Mouse (Mus musculus): Measurements from ENCODE around the gene Coq5. TPM values are rescaled to one million over a fixed set of nuclear protein-coding genes. Genes with fewer than 3 reads are reported as not detected.

The Coq5 gene
- polyA plus RNA-seq (2015; fragmentation: Nextera tagmentation; extraction: Ambion mirVana), result 59.4 and 61.3 TPM in 2 replicates

DNA sequence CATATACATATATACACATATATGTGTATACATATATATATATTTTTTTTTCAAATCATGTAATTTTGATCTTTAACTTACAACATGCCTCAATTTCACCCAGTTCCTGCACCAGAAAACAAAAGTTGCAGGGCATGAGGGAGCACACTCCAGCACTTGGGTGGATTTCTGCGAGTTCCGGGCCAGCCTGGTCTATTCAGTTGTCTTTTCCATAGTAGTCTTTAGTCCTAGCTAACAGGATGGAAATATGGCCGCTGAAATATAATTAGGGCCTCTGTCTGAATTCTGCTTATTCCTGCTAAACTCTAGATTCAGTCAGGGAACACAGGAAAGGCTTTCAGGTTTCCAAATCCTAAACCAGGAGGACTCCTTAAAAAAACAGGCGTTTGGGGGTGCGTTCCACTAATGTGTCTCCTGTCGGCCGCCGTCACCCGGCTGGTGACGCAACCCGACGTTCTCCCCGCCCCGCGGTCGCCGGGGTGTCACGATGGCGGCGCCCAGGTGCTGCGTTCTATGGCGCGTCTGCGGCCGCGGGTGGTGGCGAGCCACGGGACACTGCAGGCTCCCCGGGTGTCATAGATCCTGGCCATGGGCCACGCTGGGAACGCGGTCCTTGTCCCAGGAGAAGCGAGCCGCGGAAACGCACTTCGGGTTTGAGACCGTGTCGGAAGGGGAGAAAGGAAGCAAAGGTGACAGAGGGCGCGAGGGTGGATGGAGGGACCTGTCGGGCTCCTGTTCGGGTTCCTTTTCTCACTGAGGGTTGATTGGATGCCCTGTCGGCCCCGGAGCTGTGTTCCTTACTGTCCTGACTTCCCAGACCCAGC is at the start of gene Coq5:
TSS of gene Coq5 (plus strand) at position 441 of the 824 bp plus-strand sequence.
- peak within 1 kb of the TSS; percentile 69 for H3K4me3 ChIP-seq
- H3K9ac ChIP-seq (replicated peaks), result peak within 1 kb of the TSS; percentile 69
- no peaks in the 10 kb centered on the region for H3K27me3 ChIP-seq
- no peaks in the 10 kb centered on the region for H3K9me3 ChIP-seq
- 3% methylated on average over 45 of the region's 45 CpGs for WGBS
- peaks cover 11% of the 10 kb centered on the region for H3K36me3 ChIP-seq
- peak within 1 kb of the TSS; percentile 41 for H3K27ac ChIP-seq (replicated peaks)
- ATAC-seq (replicated peaks), result peak; percentile 84
- peaks cover 8% of the 10 kb centered on the region for H3K4me1 ChIP-seq
- H3K4me2 ChIP-seq (replicated peaks), result peak within 1 kb of the TSS; percentile 64

DNA sequence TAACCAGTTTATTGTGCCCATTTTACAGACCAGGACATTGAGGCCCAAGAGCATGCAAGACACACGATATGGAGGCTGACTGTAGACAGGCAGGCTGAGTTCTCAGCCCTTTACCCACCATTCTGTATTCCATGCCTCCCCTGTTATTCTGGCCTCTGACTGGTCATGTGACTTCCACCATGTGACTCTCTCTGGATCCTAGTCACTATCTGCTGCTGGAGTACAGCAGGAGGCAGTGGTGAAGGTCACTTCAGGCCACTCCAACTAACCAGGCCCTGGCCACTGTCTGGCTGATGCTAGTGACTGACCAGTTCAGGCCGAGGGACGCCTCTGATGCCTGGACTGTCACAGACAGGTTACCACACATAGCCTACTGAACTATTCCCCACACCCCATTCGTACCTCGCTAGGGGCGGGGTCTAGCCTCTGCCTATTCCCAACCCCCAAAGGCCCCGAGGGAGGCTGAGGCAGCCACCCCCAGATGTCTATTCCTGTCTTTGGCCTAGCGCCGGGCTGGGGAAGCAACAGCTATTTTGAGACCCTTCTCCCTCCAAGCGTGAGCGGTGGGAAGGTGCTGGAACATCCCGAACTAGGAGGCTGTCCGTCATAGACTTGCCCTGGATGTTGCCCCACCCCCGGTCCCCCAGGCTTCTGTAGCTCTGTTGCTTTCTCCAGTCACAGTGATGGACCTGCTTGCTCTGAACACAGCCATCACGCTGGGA is 48.5 kb upstream of the Coq5 start:
- 54% methylated on average over 15 of the region's 15 CpGs for WGBS
- H3K9me3 ChIP-seq, result no peaks in the 10 kb centered on the region
- ATAC-seq (replicated peaks), result no peak
- H3K27me3 ChIP-seq, result no peaks in the 10 kb centered on the region; the same call in 1 of the 2 replicates
- no peak overlapping the region for H3K4me3 ChIP-seq
- no peak overlapping the region for H3K9ac ChIP-seq (replicated peaks)
- no peak overlapping the region for H3K4me2 ChIP-seq (replicated peaks)
- H3K27ac ChIP-seq (replicated peaks), result no peak overlapping the region
- H3K36me3 ChIP-seq, result no peaks in the 10 kb centered on the region
- peaks cover 11% of the 10 kb centered on the region for H3K4me1 ChIP-seq

DNA sequence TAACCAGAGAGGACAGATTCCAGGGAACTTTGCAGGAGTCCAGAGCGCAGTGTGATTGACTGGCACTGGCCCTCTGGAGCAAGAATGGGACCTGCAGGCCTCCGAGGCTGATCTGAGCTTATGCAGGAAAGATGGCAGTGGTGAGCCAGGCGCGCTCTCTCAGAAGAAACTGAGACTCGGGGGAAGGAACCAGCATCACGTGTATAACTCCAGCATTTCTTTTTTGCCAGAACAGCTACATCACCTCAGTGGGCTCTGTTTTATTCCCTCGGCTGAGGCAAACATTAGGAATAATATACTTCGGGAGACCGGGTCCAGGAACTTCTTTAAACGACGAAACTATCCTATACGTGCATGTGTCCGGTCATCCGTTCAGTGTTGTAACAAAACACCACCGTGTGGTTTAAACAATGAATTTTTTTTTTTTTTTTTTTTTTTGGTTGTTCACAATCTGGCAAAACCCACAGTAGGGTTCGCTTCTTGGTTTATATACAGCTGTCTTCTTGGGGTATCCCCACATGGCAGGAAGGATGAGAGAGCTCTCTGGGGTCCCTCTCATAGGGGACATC is 47.8 kb upstream of the Coq5 start:
- Histone ChIP-seq H3K27me3 (no peaks in the 10 kb centered on the region; the same call in 1 of the 2 replicates), H3K9me3 (no peaks in the 10 kb centered on the region), H3K4me3 (no peak overlapping the region), H3K27ac (replicated peaks) (no peak overlapping the region), H3K4me2 (replicated peaks) (no peak overlapping the region), H3K9ac (replicated peaks) (no peak overlapping the region), H3K36me3 (no peaks in the 10 kb centered on the region), H3K4me1 (peaks cover 13% of the 10 kb centered on the region)
- 39% methylated on average over 16 of the region's 16 CpGs for WGBS
- ATAC-seq (replicated peaks), result no peak

DNA sequence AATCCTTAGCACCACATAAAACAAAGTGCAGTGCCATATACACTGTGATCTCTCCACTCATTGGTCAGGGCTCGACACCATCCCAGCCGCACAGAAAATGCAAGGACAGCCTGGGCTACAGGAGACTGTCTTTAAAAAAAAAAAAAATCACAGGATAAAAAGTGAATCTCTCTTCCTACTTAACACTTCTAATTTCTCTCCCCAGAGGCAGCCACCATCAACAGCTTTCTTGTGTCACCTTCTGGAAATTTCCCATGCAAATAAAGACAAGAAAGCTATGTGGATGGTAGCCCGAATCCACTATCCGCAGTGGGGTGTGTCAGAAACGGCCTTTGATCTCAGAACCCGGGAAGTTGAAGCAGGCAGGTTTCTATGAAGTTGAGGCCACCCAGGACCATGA is 47.0 kb upstream of the Coq5 start:
- H3K27ac ChIP-seq (replicated peaks), result no peak overlapping the region
- H3K4me2 ChIP-seq (replicated peaks), result no peak overlapping the region
- no peak overlapping the region for H3K4me3 ChIP-seq
- H3K27me3 ChIP-seq, result no peaks in the 10 kb centered on the region; the same call in 1 of the 2 replicates
- WGBS, result 74% methylated on average over 6 of the region's 6 CpGs
- no peaks in the 10 kb centered on the region for H3K36me3 ChIP-seq
- H3K9ac ChIP-seq (replicated peaks), result no peak overlapping the region
- H3K9me3 ChIP-seq, result no peaks in the 10 kb centered on the region
- H3K4me1 ChIP-seq, result peaks cover 15% of the 10 kb centered on the region
- no peak for ATAC-seq (replicated peaks)

DNA sequence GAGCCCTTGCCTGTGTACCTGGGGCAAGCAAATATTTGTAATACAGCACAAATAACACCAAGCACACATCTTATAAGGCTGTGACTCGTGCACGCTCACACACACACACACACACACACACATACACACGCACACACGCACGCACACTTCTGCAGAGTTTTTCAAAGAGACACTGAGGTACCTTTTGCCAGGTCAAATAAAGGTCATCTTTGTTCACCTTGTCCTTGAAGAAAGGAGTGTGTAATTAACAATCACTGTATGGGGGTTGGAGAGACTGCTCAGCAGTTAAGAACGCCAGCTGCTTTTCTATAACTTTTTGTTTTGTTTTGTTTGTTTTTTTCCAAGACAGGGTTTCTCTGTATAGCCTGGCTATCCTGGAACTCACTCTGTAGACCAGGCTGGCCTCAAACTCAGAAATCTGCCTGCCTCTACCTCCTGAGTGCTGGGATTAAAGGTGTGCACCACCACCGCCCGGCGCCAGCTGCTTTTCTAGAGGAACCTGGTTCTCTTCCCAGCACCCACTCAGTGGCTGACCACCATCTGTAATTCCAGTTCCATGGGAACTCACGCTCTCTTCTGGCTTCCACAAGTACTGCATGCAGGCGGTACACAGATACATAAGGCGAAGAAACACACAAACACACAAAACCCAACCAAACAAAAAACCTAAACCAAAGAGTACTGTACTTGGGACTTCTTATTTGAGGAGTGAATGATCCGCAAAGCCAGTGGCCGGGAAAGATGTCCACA is 46.3 kb upstream of the Coq5 start:
- peaks cover 18% of the 10 kb centered on the region for H3K4me1 ChIP-seq
- H3K4me2 ChIP-seq (replicated peaks), result no peak overlapping the region
- no peaks in the 10 kb centered on the region; the same call in 1 of the 2 replicates for H3K27me3 ChIP-seq
- H3K9me3 ChIP-seq, result no peaks in the 10 kb centered on the region
- H3K27ac ChIP-seq (replicated peaks), result no peak overlapping the region
- no peak for ATAC-seq (replicated peaks)
- no peak overlapping the region for H3K9ac ChIP-seq (replicated peaks)
- no peaks in the 10 kb centered on the region for H3K36me3 ChIP-seq
- no peak overlapping the region for H3K4me3 ChIP-seq
- 90% methylated on average over 14 of the region's 14 CpGs for WGBS

DNA sequence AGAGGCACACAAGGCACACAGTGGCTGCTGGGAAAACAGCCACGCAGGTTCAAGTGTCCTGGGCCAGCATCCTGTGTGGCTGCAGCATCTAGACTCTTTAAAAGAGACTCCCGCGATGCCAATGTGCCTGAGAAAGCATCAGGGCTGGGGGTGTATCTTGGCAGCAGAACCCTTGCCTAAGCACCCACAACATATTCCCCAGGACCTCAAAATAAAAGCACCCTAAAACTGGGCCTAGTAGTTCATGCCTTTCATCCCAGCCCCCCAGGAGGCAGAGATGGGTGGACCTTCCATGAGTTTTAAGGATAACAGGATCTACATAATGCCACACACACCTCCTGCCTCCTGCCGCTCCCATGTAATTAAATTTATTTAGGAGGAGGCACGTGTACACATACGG is 44.9 kb upstream of the Coq5 start:
- H3K4me1 ChIP-seq, result peaks cover 27% of the 10 kb centered on the region

DNA sequence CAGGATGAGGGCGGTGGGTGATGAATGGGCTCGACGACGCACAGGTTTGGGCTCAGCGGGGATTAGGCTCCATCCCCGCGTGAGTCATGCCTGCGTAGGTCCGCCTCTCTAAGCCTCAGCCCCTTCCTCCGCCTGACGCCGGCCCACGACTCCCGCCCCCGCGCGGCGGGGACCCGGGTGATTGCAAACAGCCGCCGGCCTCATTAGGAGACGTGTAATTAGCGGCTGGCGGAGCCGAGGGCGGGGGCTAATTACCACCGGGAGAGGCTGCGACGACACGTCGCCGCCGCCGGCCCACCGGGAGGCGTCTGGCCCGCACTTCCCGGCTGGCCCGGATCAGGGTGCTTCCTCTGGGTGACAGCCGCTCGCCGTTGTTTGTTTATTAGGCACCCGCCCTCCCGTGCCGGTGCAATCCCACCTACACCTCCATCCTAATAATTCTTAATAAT is 44.1 kb upstream of the Coq5 start:
- peak overlapping the region; percentile 77 for H3K4me2 ChIP-seq (replicated peaks)
- peaks cover 27% of the 10 kb centered on the region for H3K4me1 ChIP-seq
- peak overlapping the region; percentile 74 for H3K27ac ChIP-seq (replicated peaks)
- under 1% methylated on average over 44 of the region's 45 CpGs for WGBS
- ATAC-seq (replicated peaks), result peak; percentile 58
- H3K4me3 ChIP-seq, result peak overlapping the region; percentile 53
- H3K9me3 ChIP-seq, result no peaks in the 10 kb centered on the region
- H3K9ac ChIP-seq (replicated peaks), result peak overlapping the region; percentile 67
- H3K27me3 ChIP-seq, result no peaks in the 10 kb centered on the region; the same call in 1 of the 2 replicates
- peaks cover 8% of the 10 kb centered on the region for H3K36me3 ChIP-seq

More for the DNA sequence above, 44.9 kb upstream of the Coq5 start:
- Histone ChIP-seq H3K4me3 (no peak overlapping the region), H3K27ac (replicated peaks) (no peak overlapping the region), H3K9ac (replicated peaks) (no peak overlapping the region), H3K27me3 (no peaks in the 10 kb centered on the region; the same call in 1 of the 2 replicates), H3K36me3 (no peaks in the 10 kb centered on the region), H3K4me2 (replicated peaks) (no peak overlapping the region), H3K9me3 (no peaks in the 10 kb centered on the region)
- 44% methylated on average over 6 of the region's 6 CpGs for WGBS
- ATAC-seq (replicated peaks), result no peak

DNA sequence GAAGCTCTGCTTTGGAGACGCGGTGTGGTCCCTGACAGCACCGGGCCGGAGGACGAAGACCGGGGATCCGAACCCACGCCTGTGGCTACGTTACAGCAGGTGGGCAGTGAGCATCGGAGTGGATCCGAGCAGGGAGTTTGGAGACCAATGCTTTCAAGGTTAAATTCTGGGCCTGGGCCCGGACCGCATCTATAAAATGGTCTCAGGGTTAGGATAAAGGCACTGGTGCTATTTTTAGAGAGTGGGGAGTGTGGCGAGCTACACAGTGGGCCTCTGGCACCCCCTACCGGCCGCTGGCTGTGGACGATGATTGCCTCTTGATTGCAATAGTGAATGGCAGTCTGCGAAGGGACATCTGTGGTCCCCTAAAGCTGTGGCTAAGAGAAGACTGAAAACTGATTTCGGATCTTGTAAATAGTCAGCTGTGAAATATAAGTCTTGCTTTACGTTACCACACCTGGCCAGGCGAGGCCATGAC is 43.6 kb upstream of the Coq5 start, which contains the start of gene Pop5:
TSS of gene Pop5 (plus strand) at position 51 of the 478 bp plus-strand sequence.
- Histone ChIP-seq H3K9me3 (no peaks in the 10 kb centered on the region), H3K36me3 (peaks cover 12% of the 10 kb centered on the region), H3K4me1 (peaks cover 27% of the 10 kb centered on the region), H3K27me3 (no peaks in the 10 kb centered on the region; the same call in 1 of the 2 replicates), H3K27ac (replicated peaks) (peak within 1 kb of the TSS; percentile 74), H3K9ac (replicated peaks) (peak within 1 kb of the TSS; percentile 67), H3K4me2 (replicated peaks) (peak within 1 kb of the TSS; percentile 77), H3K4me3 (peak within 1 kb of the TSS; percentile 53)
- 1% methylated on average over 21 of the region's 21 CpGs for WGBS
- ATAC-seq (replicated peaks), result peak; percentile 77

DNA sequence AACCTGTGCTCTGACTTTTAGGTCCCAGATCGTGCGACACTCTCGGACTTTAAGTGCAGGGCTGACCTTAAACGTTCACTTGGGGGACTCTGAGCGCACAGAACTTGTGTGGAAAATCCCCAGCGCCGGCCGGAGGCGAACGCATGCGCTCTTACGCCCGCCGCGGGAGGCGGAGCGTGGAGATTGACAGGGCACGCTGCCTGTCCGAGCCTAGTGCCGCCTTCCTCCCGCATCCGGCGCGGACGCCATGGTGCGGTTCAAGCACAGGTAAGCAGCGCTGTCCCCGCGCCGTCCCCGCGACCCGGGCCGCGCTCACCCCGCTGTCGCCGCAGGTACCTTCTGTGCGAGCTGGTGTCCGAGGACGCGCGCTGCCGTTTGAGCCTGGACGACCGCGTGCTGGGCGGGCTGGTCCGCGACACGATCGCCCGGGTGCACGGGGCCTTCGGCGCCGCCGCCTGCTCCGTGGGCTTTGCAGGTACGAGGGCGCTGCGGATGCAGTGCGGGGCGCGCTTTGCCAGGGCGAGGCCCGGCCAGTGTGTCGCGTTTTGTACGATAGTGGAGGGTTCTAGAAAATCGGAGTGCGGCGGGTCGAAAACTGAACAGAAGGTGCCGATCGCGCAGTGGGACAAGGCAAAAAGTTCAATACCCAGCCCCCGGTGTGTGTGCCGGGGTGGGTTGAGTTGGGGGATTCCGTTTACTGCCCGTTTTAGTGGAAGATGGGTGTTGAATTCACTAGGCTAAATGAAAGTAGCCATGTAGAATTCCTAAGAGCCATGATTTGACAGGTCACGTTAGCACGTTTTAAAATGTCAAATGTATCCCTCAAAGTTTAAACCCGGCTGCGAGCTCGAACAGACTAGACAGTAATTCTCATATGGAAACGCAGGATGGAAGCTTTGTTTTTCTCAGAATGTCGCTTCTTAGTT is 41.4 kb upstream of the Coq5 start:
- peaks cover 35% of the 10 kb centered on the region for H3K36me3 ChIP-seq
- no peaks in the 10 kb centered on the region; the same call in 1 of the 2 replicates for H3K27me3 ChIP-seq
- H3K27ac ChIP-seq (replicated peaks), result 0 out of 2 replicates have a peak overlapping the region, but pooled peaks have one; percentile 13
- peak overlapping the region; percentile 76 for H3K4me2 ChIP-seq (replicated peaks)
- H3K9ac ChIP-seq (replicated peaks), result peak overlapping the region; percentile 65
- under 1% methylated on average over 88 of the region's 88 CpGs for WGBS
- peak; percentile 76 for ATAC-seq (replicated peaks)
- peak overlapping the region; percentile 67 for H3K4me3 ChIP-seq
- H3K4me1 ChIP-seq, result peaks cover 27% of the 10 kb centered on the region
- no peaks in the 10 kb centered on the region for H3K9me3 ChIP-seq

DNA sequence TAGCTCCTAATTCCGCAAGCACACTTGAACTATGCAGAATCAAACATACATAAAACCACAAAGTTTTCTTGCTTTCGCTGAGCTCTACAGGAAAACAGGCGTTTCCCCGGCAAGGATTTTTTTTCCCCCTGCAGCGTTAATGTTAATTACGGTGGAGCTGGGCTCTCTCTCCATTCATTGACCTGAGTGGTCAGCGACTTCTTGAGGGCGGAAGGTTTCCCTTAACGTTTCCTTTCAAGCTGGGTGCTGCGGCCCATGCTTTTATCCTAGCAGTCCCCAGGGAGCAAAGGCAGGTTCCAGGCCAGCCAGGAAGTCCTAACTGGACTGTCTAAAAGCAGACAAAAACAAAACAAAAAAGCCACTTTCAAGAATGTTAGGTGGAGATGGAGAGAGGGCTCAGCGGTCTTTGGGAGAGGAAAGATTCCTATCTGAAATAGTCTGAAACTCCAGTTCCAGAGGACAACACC is 40.7 kb upstream of the Coq5 start:
- H3K9ac ChIP-seq (replicated peaks), result peak overlapping the region; percentile 65; the same call in 1 of the 2 replicates
- no peaks in the 10 kb centered on the region for H3K9me3 ChIP-seq
- peaks cover 27% of the 10 kb centered on the region for H3K4me1 ChIP-seq
- peaks cover 42% of the 10 kb centered on the region for H3K36me3 ChIP-seq
- no peak overlapping the region for H3K27ac ChIP-seq (replicated peaks)
- peak overlapping the region; percentile 67 for H3K4me3 ChIP-seq
- no peaks in the 10 kb centered on the region; the same call in 1 of the 2 replicates for H3K27me3 ChIP-seq
- 6% methylated on average over 11 of the region's 11 CpGs for WGBS
- H3K4me2 ChIP-seq (replicated peaks), result peak overlapping the region; percentile 76
- no peak for ATAC-seq (replicated peaks)
